Mouse (Mus musculus) thymus, postnatal 14 days (tissue): ENCODE data around the gene Adar.

Source experiments
- DNase-seq: peaks from one replicate; pipeline ENCODE4 v3.0.0; 2021

Gene Adar

DNA sequence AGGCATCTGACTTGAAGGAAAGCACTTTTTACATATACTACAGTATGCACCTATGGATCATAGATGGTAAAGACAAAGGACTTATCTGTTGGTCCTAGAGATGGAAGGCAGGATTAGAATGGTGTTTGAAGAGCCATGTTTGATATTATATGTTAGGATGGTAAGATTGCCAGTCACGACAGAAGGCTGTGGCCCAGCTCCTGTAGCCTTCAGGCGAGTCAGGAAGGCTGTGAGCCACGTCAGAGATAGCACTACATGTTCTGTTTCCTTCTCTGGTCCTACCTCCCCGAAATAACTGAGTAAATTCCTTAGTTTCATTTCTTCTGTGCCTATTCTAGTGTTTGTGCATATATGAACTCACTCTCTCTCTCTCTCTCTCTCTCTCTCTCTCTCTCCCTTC, 17.3 kb downstream of the Adar start:
- no peak for DNase-seq

DNA sequence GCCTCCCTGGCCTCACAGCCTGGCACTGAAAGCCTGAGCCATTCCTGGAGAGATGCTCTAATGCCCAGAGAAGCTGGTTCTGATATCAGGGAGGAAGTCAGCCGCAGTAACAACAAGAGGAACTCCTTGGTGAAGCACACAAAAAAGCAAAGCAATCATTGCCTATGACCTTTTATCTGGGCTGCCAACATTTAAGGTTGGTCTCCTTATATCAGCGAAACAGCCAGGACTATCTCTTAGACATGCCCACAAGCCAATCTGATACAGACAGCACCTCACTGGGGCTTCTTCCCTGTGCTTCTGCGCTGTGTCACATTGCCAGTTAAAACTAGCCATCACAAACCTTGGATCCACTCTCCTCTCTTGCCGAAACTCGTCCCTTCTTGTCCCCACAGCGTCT, 23.7 kb downstream of the Adar start:
- no peak for DNase-seq

GRCm38 (mm10) chr3:89752307-89752706, 37.5 kb downstream of the Adar start:
- DNase-seq = no peak

DNA sequence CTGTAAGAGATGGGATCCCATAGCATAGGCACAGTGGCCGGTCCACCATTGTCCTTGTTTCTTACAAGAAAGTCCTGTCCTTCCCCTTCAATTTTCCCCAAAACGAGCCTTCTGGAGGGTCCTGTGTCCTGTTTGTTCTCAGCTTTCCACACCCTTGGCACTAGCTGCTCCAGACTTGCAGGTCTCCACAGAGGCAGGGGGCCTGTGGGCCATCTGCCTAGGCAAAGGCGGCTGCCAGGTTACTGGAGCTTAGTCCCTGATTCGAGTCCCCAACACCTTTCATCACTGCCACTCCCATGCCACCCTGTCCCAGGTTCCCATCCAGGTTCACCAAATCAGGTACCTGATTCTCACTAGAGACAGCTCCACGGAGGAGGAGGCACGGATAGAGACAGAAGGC, 40.5 kb downstream of the Adar start:
- DNase-seq = no peak

DNA sequence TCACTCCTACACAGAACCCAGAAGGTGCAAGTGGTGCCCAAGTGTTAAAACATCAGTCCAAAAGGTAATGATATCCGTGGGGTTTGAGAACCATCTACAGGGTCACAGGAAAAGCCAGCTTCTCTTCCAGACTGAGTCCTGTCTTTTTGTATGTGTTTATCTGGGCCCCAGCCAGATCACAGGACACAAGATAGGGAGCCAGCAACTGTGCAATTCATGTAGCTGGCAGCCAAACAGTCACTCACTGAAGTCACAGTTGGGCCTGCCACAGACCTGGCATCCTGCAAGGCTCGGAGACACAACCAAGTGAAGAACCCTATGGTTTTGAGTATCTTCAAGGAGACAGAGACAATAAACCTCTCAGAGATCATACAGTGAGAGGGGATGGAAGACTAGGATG, 43.0 kb downstream of the Adar start:
- no peak for DNase-seq

GRCm38 (mm10) chr3:89759786-89760185, 45.0 kb downstream of the Adar start:
- DNase-seq = no peak

- peak; percentile 84 for DNase-seq
These were observed 49.4 kb downstream of the Adar start, which contains the start of gene Chrnb2 for GRCm38 (mm10) chr3:89764119-89764724. TSS of gene Chrnb2 (minus strand) at chr3:89764632.

DNA sequence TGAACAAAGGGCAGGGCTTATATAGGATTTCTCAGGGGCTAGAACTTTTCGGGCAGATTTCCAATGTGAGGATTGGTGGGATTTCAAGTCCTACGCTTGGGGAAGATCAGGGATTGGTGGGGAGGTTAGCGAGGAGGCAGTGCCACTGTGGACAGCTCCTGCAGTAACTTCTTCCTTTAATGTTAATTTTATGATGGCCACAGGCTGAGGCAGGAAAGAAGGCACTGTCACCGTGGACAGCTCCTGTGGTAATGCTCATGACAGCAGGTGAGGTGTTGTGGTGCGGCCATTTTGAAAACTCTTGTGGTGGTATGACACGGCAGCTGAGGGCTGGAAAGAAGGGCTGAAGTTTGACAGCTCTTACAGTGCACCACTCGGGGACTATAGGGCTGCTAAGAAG, 54.8 kb downstream of the Adar start:
- DNase-seq = no peak

- DNase-seq = no peak
These were observed 55.7 kb downstream of the Adar start for GRCm38 (mm10) chr3:89770425-89771002.

DNA sequence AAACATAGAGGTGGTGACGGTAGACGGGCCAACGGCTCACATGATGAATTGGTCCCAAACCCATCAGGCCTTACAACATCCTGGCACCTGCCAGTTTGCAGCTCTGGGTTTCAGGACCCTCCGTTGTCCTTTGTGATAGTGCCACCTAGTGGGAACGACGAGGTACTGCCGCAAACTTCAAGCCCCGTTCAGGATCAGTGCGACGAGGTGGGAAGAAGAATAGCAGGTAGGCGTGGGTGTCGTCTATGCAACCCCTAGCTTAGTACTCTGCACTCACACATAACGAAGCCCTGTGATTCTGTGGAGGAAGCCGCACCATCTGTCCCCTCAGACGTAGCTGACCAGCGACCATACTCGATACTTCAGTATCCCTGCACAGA, 57.8 kb downstream of the Adar start:
- DNase-seq = peak; percentile 90

GRCm38 (mm10) chr3:89772968-89773709, 58.3 kb downstream of the Adar start, which contains the start of gene Ube2q1:
TSS of gene Ube2q1 (plus strand) at chr3:89773616.
- DNase-seq = peak; percentile 97

GRCm38 (mm10) chr3:89773740-89774211, 59.0 kb downstream of the Adar start:
- no peak for DNase-seq

DNA sequence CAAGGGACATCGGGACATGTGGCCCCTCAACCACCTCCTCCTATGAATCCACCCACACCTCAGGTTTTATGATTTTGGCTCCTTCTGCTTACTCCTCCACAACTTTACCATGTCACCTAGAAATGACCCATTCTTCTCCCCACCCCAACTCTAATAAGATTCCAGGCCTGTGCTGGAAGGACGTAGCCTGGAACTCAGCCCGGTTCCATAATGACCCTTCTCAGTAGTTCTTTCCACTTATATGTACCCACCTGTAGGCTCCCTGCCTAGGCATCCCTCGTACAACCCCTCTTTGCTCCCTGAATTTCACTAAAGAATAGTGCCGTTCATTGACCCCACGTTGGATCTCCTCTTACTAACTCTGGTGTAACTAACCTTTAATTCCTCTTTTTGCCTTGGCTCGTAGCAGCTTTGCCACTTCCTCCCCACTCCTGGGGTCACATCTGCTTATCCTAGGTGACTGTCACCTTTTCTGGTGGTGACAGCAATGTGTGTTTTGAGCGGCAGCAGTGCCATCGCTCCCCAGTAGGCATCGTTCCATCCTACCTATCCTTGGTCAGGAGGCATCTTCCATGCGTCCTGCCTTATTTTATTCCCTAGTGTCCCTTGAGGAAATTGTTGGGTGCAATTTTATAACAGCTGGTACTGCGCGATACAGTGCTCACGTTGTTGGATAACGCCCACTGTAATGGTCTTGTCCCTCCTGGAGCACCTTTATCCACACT, 59.6 kb downstream of the Adar start:
- DNase-seq = peak; percentile 41

DNA sequence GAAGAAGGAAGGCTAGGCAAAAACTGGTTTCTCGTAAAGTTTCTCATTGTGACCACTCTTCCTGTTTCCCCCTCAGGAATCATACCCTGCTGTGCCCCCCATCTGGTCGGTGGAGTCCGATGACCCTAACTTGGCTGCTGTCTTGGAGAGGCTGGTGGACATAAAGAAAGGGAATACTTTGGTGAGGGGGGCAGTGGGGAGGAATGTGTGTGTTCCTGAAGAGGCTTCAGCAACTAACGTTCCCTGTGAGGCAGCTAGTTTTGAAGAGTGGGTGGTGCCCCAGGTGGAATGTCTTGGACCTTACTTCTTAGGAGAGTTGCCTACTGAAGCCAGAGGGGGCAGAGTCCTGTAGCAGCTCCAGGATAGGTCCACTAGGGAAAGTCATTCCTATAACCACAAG, 61.2 kb downstream of the Adar start:
- DNase-seq = no peak

DNA sequence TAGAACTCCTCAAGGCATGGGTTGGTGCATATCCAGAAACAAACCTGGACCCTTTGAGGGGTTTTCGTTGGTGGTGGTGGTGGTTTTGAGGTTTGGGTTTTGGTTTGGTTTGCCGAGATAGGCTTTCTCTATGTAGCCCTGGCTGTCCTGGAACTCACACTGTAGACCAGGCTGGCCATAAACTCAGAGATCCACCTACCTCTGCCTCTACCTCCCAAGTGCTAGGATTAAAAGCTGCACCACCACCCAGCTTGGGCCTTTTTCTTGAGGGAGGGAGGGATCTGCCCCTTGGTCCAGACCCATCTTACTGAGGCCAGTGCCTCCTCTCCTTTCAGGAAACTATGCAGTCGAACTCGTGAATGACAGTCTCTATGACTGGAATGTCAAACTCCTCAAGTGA, 65.3 kb downstream of the Adar start:
- DNase-seq = no peak

GRCm38 (mm10) chr3:89781640-89782039, 66.8 kb downstream of the Adar start:
- no peak for DNase-seq

- DNase-seq = no peak
These were observed 70.3 kb downstream of the Adar start for GRCm38 (mm10) chr3:89784991-89785753.

- no peak for DNase-seq
These were observed 71.5 kb downstream of the Adar start for GRCm38 (mm10) chr3:89786275-89786674.

DNA sequence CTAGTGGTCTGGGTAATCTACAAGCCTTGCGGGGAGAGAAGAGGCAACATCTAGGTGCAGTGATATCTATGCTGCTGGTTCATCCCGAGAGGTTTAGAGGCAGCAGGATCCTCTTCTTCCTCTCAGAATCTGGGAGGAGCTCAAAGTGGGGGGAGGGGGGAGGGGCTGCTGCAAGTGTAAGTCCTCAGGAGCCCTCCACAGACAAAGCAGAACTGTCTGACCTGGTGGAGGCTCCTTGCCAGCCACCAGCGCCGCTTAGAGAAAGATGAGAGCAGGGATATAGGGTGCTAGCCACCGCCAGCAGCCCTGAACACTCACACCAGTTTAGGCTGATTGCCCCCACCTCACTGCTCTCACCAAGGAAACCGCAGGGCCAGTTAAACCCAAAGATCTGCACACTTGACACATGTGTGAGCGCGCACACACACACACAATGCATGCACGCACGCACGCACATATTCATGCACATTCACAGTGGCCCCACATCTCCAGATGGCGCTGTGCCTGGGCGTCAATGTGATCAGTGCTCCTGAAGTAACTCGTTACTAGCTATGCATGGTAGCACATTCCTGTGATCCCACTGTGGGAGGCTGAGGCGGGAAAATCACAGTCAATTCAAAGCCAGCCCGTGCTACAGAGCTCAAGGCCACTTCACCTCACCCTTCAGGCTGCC, 74.0 kb downstream of the Adar start:
- no peak for DNase-seq

GRCm38 (mm10) chr3:89794616-89795015, 79.8 kb downstream of the Adar start:
- DNase-seq = no peak

DNA sequence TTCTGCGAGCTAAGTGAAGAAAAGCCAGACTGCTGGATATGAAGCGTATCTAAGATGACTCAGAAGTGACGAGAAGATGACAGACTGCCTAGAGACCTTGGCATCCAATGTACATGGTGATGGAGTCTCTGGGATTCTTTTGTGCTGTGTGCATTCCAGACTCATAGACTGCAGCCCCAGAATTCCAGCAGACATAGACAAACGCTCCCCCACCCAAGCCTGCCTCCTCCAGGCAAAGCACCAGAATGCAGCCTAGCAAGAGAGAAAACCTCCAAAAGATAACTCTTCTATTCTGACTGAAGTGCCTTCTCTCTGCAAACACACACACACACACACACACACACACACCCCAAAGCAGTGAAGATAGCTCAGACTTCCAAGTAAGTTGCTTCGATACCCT, 80.9 kb downstream of the Adar start:
- no peak for DNase-seq

- no peak for DNase-seq
These were observed 81.5 kb downstream of the Adar start for GRCm38 (mm10) chr3:89796358-89796757.
